Mouse (Mus musculus) limb, embryonic 14.5 days (tissue): ENCODE results near the gene Dgki. TPM values are rescaled to one million over a fixed set of nuclear protein-coding genes. Genes with fewer than 3 reads are reported as not detected.

ENCODE experiments used
- ATAC-seq: fragments of 200-750 bp; cut with Nextera tagmentation; 2 replicates; pipeline ENCODE4 v1.8.0; 2017; ENCODE audit warnings: low read depth, moderate number of reproducible peaks, moderate TSS enrichment; ENCODE audit not compliant: low FRiP score
- DNase-seq: peaks from one replicate; pipeline ENCODE4 v3.0.0-alpha.2; 2015; ENCODE audit warnings: low spot score
- H3K27ac ChIP-seq: fragments of 300-500 bp; sonication (generic); replicated peaks from 2 replicates; pipeline ENCODE4 v1.5.1; 2014; ENCODE audit warnings: low read depth, mild to moderate bottlenecking, low read length, moderate library complexity, mixed read lengths
- H3K27me3 ChIP-seq: fragments of 300-500 bp; sonication (generic); 2 replicates; pipeline ENCODE4 v1.6.1; 2014; ENCODE audit warnings: low read length, mixed read lengths; ENCODE audit not compliant: control insufficient read depth, insufficient read depth
- H3K36me3 ChIP-seq: fragments of 300-500 bp; sonication (generic); 2 replicates; pipeline ENCODE4 v1.6.1; 2014; ENCODE audit warnings: mild to moderate bottlenecking, low read length, moderate library complexity, mixed read lengths; ENCODE audit not compliant: control insufficient read depth, insufficient read depth
- H3K4me1 ChIP-seq: fragments of 300-500 bp; sonication (generic); 2 replicates; pipeline ENCODE4 v1.6.1; 2014; ENCODE audit warnings: antibody characterized with exemption, low read length, mixed read lengths; ENCODE audit not compliant: control insufficient read depth, insufficient read depth
- H3K4me2 ChIP-seq: fragments of 300-500 bp; sonication (generic); replicated peaks from 2 replicates; pipeline ENCODE4 v1.6.1; 2014; ENCODE audit warnings: low read depth, mild to moderate bottlenecking, low read length, moderate library complexity; ENCODE audit not compliant: severe bottlenecking
- H3K4me3 ChIP-seq: fragments of 300-500 bp; sonication (generic); replicated peaks from 2 replicates; pipeline ENCODE4 v1.5.1; 2014; ENCODE audit warnings: low read length
- H3K9ac ChIP-seq: fragments of 300-500 bp; sonication (generic); 2 replicates; pipeline ENCODE4 v1.6.1; 2014; ENCODE audit warnings: mild to moderate bottlenecking, low read depth, low read length, moderate library complexity; ENCODE audit not compliant: severe bottlenecking
- H3K9me3 ChIP-seq: fragments of 300-500 bp; sonication (generic); 2 replicates; pipeline ENCODE4 v1.6.1; 2016; ENCODE audit warnings: low read length; ENCODE audit not compliant: control insufficient read depth
- POLR2A ChIP-seq: fragments of 200-500 bp; IDR thresholded peaks from 2 replicates; pipeline ENCODE4 v1.8.0; 2012; ENCODE audit warnings: inconsistent platforms, mild to moderate bottlenecking, moderate library complexity, borderline replicate concordance; ENCODE audit not compliant: insufficient read depth, insufficient read length; ENCODE audit errors: extremely low read depth
- WGBS: fragments of 180-500 bp; shearing (Covaris S2); extraction: QIAGEN DNeasy Blood & Tissue Kit; methylation state at CpG from one replicate; pipeline ENCODE4 v1.1.7; 2014; 5-methylcytosine and 5-hydroxymethylcytosine counted together
- polyA plus RNA-seq, 2 experiments: library from polyadenylated mRNA; depleted of rRNA in 1 of 2; stranded (reverse) in 1 of 2; unstranded in 1 of 2; fragments of >200 nt; fragmentation: Nextera tagmentation in 1 of 2; extraction: Ambion mirVana in 1 of 2; gene quantifications; 2 replicates each; pipeline versions ENCODE4 v1.2.1 to v1.2.3; 2012 to 2014

Gene Dgki
- polyA plus RNA-seq, 2 experiments: 0.58 to 0.85 TPM

- Histone ChIP-seq H3K4me1 (peaks cover 6% of the 10 kb centered on the region), H3K4me2 (no peak overlapping the region), H3K9ac (no peak overlapping the region), H3K27ac (no peak overlapping the region), H3K36me3 (no peaks in the 10 kb centered on the region), H3K4me3 (no peak overlapping the region), H3K9me3 (no peaks in the 10 kb centered on the region), H3K27me3 (no peaks in the 10 kb centered on the region)
- no peak for DNase-seq
- ATAC-seq: no peak
- WGBS: 88% methylated on average over 4 of the region's 4 CpGs
- TF ChIP-seq POLR2A: no peak
Measured at GRCm38 (mm10) chr6:37252536-37252935, 47.4 kb downstream of the Dgki start.

DNA sequence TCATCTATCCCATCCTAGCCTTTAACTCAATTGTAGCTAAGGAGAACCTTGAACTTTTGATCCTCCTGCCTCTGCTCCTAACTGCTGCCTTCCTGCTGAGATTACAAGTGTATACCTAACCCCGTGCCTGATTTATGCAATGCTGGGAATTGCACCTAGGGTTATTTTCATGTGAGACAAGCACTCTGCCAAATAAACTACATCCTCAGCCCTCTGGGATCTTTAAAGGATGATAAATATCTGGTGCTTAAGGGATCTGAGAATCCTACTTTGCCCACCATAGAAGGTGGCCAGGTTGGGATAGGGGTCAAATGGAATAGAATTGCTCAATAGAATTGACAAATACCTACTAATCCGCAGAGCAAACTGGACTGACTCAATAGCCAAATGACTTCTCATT lies 49.3 kb downstream of the Dgki start:
- Histone ChIP-seq H3K4me2 (no peak overlapping the region), H3K4me1 (peaks cover 6% of the 10 kb centered on the region), H3K36me3 (no peaks in the 10 kb centered on the region), H3K27ac (no peak overlapping the region), H3K27me3 (no peaks in the 10 kb centered on the region), H3K9me3 (no peaks in the 10 kb centered on the region), H3K9ac (no peak overlapping the region), H3K4me3 (no peak overlapping the region)
- no peak for DNase-seq
- no peak for TF ChIP-seq POLR2A
- WGBS: 77% methylated on average over 2 of the region's 2 CpGs
- no peak for ATAC-seq

DNA sequence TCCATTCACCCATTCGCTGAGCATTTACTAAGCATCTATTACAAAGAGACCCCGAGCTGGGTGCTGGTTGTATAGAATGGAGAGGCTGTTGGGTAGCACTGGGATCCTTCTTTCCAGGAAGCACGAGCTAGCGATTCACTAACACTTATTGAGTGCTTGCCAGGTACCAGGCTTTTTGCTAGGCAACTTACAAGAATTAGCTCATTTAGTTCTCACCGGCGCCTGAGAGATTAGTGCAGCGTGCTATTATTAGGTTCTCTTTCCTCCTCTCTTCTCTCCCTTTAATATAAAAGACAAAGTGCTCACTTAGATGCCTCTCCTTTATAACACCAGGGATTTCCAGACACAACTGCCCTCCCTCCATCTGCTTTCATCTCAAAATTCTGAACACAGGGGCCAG lies 54.2 kb downstream of the Dgki start:
- Histone ChIP-seq H3K9me3 (no peaks in the 10 kb centered on the region), H3K4me2 (no peak overlapping the region), H3K4me3 (no peak overlapping the region), H3K27me3 (no peaks in the 10 kb centered on the region), H3K27ac (no peak overlapping the region), H3K36me3 (no peaks in the 10 kb centered on the region), H3K4me1 (no peaks in the 10 kb centered on the region), H3K9ac (no peak overlapping the region)
- 80% methylated on average over 7 of the region's 7 CpGs for WGBS
- no peak for TF ChIP-seq POLR2A
- ATAC-seq (no peak), DNase-seq (no peak)

DNA sequence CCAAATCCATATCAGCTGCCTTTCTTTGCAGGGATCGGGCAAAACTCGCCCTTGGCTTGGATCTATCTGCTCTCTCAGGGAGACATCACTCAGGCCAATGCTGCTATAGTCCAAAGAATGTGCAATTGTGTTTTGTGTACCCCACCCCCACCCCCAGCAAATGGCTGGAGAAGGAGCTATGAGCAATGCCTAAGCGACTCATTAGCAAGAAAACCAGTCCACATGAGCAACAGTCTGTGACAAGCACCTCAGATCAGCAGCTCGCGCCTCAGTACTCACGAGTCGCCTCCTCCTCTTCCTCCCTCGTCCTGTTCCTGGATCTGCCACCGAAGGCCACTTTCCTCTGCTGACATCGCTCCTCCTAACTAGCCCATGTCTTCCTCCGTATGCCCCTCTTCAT lies 55.9 kb downstream of the Dgki start:
- Histone ChIP-seq H3K4me3 (no peak overlapping the region), H3K27me3 (no peaks in the 10 kb centered on the region), H3K9me3 (no peaks in the 10 kb centered on the region), H3K9ac (no peak overlapping the region), H3K36me3 (no peaks in the 10 kb centered on the region), H3K4me1 (no peaks in the 10 kb centered on the region), H3K27ac (no peak overlapping the region), H3K4me2 (no peak overlapping the region)
- ATAC-seq: no peak
- no peak for TF ChIP-seq POLR2A
- DNase-seq: no peak
- 87% methylated on average over 11 of the region's 11 CpGs for WGBS

DNA sequence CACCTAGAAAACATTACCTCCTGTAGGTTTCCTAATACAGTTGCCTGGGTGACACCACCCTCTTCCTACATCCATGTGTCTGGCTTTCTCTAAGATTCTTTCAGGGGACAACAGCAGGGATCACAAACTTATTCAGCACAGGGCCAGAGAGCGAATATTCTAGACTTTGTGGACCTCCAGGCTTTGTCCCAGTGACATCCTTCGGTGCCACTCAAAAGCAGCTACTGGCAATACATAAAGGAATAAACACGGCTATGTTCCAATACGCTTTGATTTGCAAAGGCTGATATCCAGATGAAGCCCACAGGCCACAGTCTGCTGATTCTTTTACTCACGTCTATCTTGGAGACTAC lies 57.2 kb downstream of the Dgki start:
- Histone ChIP-seq H3K4me2 (no peak overlapping the region), H3K27me3 (no peaks in the 10 kb centered on the region), H3K9ac (no peak overlapping the region), H3K36me3 (no peaks in the 10 kb centered on the region), H3K27ac (no peak overlapping the region; the same call in 1 of the 2 replicates), H3K9me3 (no peaks in the 10 kb centered on the region), H3K4me3 (no peak overlapping the region), H3K4me1 (no peaks in the 10 kb centered on the region)
- TF ChIP-seq POLR2A: no peak
- no peak for ATAC-seq
- DNase-seq: no peak
- 92% methylated on average over 5 of the region's 5 CpGs for WGBS

DNA sequence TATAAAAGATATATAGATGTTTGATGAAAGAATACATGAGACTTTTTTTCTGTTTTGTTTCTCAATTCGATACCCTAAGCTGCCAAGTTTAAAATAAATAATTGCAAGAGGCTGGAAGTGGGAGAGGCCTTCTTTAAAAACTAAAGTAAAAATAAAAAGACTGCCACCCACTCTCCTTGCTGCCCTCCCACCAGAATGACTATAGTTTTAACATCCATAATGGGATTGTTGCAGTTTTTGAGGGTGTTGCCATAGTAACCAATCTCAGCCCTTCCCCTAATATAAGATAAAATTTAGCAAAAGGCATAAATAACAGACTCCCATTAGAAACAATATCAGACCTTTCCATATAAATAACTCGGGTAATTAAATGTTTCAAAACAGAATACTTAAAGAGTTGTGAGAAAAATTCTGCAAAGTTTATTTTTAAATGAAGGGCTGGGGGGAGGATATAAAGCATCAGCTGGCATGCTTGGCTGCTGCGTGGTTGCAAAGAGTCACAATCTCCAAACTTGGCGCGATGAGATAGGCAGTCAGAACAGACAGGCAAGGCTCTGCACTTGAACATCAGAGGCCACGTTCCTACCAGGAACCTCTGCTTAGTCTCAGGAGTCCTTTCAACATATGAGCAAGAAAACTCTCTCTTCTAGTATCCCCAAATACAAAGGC lies 57.8 kb downstream of the Dgki start:
- Histone ChIP-seq H3K4me1 (no peaks in the 10 kb centered on the region), H3K27ac (no peak overlapping the region; the same call in 1 of the 2 replicates), H3K4me2 (no peak overlapping the region), H3K27me3 (no peaks in the 10 kb centered on the region), H3K9me3 (no peaks in the 10 kb centered on the region), H3K36me3 (no peaks in the 10 kb centered on the region), H3K4me3 (no peak overlapping the region), H3K9ac (no peak overlapping the region)
- no peak for TF ChIP-seq POLR2A
- DNase-seq (no peak), ATAC-seq (no peak)
- 86% methylated on average over 6 of the region's 6 CpGs for WGBS
